Mouse (Mus musculus): ENCODE measurements around the gene Ccdc146.

GRCm38 (mm10) chr5:21244575-21244974, 179.9 kb downstream of the Ccdc146 start:
- TF ChIP-seq POLR2A (IDR thresholded peaks at IDR 0.05; ENCODE audit: low read depth, low read length) (no peak), CTCF (conservative IDR thresholded peaks at IDR 0.05; ENCODE audit: insufficient read depth, insufficient read length, low read depth, low read length) (no peak)

All from kidney, adult 2 months (tissue).